Mouse (Mus musculus) spleen, adult 2 months (tissue): ENCODE data around the gene Actr2.

Experiments
- CTCF ChIP-seq: fragments of 200-500 bp; IDR thresholded peaks from 2 replicates; pipeline ENCODE4 v1.5.1; 2011; ENCODE audit warnings: mild to moderate bottlenecking, inconsistent platforms; ENCODE audit not compliant: insufficient read depth, insufficient read length, insufficient replicate concordance; ENCODE audit errors: extremely low read depth
- POLR2A ChIP-seq: fragments of 200-500 bp; IDR thresholded peaks from 2 replicates; pipeline ENCODE4 v1.6.1; 2011; ENCODE audit warnings: low read depth, low read length, inconsistent platforms

DNA sequence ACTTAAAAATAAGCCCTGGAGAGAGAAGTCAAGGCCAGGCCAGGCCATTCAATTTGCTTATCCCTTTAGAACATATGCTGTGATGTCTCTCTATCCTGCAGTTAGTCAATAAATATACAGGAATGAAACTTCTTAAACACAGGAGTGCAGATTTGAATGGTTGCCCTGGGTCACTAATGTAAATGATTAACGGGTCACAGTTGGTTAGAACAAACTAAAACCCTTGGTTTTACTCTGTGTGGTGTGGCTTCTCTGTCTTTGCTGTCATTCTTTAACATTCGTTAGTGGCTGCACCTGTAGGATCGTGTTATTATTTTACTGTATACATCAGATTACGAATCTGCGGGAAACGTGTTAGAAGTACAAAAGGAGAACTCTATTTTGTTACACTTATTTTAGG lies 23.6 kb upstream of the Actr2 start:
- TF ChIP-seq CTCF: no peak
- no peak for TF ChIP-seq POLR2A
